Mouse (Mus musculus): ENCODE measurements around the gene Tns3.

GRCm38 (mm10) chr11:8453252-8453651, 211.1 kb downstream of the Tns3 start:
- TF ChIP-seq CTCF (IDR thresholded peaks at IDR 0.05; ENCODE audit: low read depth) (no peak), EP300 (IDR thresholded peaks at IDR 0.05; ENCODE audit: low read depth) (no peak)

Measured in liver, postnatal 0 days (tissue).